Mouse (Mus musculus) frontal cortex, postnatal 14 days (tissue): ENCODE results near the gene Gm8914.
"Not testable (repeated sequence)": the region's sequence is repeated elsewhere in the genome, so short reads cannot be mapped to it uniquely, and the experiment has no call there.

Source experiments
- DNase-seq, 2 experiments: peaks; one replicate each; pipeline ENCODE4 v3.0.0; 2022; ENCODE audit warnings: low spot score in 2 of 2

The Gm8914 gene

GRCm38 (mm10) chrX:91479826-91480225 lies at the start of gene Gm8914:
Gene Gm8914 (plus strand): TSS chrX:91480126.
- DNase-seq = not testable (repeated sequence)
